Mouse (Mus musculus): ENCODE data around the gene Olfr352.

GRCm38 (mm10) chr2:36897114-36897513, 28.9 kb downstream of the Olfr352 start:
- TF ChIP-seq CHD2 (IDR thresholded peaks at IDR 0.05; ENCODE audit: low read depth, low read length): no peak
- TF ChIP-seq MAFK (IDR thresholded peaks at IDR 0.05; ENCODE audit: insufficient read depth, low read depth, low read length): no peak
- TF ChIP-seq HCFC1 (IDR thresholded peaks at IDR 0.05; ENCODE audit: borderline replicate concordance, insufficient read depth, low read length): no peak
